Mouse (Mus musculus): ENCODE results near the gene Slc37a4. TPM values are rescaled to one million over a fixed set of nuclear protein-coding genes. Genes with fewer than 3 reads are reported as not detected.
"Not testable (repeated sequence)": the region's sequence is repeated elsewhere in the genome, so short reads cannot be mapped to it uniquely, and the experiment has no call there.

Slc37a4 gene
- polyA plus RNA-seq, 1 experiment = 22.2 TPM

DNA sequence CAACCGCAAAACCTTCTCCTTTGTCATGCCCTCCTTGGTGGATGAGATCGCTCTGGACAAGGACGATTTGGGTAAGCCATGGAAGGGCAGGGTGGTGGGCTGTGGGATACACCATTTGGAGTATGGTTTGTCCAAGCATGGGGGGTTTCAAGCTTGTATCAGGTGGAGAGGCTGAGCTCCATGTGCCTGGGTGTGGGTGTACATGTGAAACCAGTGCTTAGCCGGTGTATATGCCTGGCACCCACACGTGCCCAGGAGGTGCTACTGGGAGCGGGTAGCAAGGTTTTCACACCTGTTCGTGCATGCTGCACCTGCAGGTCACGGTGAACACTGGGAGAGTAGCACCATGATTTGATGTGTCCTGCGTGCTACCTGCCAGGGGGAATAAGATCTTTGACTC, 1.9 kb downstream of the Slc37a4 start:
- DNase-seq (ENCODE audit: low spot score) = no peak

DNA sequence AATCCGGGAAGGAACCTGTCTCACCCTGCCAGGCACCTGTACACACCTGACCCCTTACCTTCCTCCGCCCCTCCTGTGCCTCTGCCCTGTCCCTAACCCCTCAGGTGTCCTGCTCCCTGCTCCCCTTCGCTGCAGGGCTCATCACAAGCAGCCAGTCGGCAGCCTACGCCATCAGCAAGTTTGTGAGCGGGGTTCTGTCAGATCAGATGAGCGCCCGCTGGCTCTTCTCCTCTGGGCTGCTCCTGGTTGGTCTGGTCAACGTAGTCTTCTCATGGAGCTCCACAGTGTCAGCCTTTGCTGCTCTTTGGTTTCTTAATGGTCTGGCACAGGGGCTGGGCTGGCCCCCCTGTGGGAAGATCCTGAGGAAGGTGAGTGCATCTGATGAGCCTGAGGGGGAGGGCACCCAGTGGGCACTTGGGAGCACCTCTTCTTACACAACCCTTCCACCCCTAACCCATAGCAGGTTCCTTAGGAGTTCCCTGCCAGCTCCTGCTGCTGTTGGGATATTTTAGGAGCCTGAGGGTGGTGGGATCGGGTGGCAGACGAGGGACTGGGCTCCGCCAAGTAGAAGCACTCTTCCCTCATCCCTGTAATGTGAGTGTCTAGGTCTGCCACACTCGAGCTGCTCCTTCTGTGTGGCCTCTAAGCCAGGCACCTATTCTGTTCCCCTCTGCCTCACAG, 2.6 kb downstream of the Slc37a4 start:
- no peak for DNase-seq (ENCODE audit: low spot score)

DNA sequence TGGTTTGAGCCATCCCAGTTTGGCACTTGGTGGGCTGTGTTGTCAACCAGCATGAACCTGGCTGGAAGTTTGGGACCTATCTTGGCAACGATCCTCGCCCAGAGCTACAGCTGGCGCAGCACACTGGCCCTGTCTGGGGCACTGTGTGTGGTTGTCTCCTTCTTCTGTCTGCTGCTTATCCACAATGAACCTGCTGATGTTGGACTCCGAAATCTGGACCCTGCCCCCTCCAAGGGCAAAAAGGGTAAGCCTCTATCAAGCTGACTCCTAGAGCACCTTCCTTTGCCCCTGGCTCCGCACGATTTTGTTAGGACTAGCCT, 3.1 kb downstream of the Slc37a4 start:
- no peak for DNase-seq (ENCODE audit: low spot score)

DNA sequence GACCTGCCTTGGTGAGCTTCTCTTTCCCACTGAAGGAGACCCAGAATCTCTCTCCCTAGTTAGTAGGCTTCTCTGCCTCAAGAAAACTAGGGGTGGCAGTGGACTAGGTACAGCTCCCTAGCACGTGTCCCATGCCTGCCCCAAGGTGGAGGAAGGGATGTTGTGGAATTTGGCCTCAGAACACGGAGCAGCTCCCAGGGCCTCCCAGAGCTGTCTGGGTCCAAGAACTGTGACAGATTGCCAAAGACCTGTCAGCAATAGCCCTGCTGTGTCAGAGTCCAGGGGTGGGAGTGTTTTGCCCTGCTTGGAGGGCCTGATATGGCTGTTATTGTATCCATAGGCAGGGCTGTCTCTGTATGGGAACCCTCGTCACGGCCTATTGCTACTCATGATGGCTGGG, 4.4 kb downstream of the Slc37a4 start:
- no peak for DNase-seq (ENCODE audit: low spot score)

DNA sequence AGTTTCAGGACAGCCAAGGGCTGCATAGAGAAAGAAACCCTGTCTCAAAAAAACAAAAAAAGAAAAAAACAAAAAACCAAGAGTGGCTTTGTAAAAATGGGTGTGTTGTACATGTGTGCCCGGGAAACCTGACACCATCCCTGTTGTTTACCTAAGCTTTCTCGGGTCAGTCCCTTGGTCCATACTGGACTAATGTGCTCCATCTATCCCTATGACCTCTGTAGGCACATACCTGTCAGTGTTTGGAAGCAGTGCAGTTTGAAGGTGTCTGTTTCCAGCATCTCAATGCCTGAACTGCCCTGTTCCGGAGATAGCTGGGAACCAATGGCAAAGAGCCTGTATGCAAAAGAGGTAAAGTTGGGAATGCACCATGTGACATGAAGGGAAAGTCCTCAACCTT, 8.4 kb downstream of the Slc37a4 start:
- no peak for DNase-seq (ENCODE audit: low spot score)

DNA sequence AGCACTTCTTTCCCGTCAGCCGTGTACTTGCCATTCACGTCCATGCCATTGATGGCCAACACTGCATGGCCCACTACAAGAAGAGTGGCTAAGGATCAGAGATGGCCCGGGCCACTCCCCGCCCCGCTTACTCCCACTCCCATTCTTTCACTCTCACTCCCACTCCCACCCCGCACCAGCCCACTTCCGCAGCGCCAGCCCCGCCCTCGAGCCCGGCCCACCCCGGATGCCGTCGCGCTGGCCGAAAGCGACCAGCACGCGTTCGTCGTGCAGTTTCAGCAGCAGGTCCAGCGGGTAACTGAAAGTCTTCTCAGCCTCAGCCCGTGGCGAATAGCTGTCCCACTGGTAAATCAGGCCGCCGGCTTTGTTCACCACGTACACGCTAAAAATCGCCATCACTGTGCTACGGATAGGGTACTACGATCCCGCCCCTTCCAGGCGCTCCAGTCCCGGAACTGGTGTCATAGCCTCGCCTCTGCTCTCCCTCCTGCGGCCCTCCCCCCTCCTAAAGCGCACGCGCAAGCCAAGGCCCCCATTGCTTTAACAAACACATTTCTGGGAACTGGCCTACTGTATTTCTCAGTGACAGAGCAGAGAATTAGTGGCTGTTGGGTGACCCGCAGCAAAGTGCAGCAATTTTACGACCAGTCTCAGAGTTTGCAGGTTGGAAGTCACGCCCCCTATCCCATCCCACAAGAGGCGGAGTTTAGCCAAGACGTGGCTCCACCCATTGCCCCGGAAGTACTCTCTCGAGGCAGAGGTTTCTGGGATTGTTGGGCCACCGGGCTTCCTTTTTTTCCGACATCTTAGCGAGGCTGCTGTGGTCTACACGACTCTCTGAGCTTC, 10.5 kb downstream of the Slc37a4 start, which contains the start of the genes Rps25 and Trappc4:
TSS of gene Rps25 (plus strand) at position 234 of the 846 bp plus-strand sequence.
TSS of gene Trappc4 (minus strand) at position 695 of the 846 bp plus-strand sequence.
- peak; percentile 85 for DNase-seq (ENCODE audit: low spot score)

DNA sequence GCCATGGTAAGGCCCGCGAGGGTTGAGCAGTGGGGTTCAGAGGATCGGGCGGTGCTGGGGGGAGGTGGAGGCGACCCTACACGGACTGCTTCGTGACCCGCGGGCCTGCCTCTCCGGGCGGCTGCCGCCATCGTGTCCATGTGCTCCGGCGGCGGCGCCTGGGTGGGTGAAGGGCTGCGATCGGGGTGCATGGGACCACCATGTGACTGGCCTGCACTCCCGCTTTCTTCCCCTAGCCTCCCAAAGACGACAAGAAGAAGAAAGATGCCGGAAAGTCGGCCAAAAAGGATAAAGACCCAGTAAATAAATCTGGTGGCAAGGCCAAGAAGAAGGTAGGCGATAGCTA, 11.1 kb downstream of the Slc37a4 start:
- no peak for DNase-seq (ENCODE audit: low spot score)

DNA sequence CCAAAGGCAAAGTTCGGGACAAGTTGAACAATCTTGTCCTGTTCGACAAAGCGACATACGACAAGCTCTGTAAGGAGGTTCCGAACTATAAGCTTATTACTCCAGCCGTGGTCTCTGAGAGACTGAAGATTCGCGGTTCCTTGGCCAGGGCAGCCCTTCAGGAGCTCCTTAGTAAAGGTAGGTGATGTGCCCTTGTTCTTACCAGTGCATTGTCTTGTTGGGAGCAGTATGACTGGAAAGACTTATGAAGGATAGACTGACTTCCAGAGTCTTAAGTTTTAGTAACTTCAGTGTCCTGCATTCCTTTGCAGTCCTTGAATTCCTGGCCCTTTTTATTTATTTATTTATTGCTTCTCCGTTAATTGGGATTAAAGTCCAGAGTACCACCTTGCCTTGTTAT, 12.0 kb downstream of the Slc37a4 start:
- not testable (repeated sequence) for DNase-seq (ENCODE audit: low spot score)

DNA sequence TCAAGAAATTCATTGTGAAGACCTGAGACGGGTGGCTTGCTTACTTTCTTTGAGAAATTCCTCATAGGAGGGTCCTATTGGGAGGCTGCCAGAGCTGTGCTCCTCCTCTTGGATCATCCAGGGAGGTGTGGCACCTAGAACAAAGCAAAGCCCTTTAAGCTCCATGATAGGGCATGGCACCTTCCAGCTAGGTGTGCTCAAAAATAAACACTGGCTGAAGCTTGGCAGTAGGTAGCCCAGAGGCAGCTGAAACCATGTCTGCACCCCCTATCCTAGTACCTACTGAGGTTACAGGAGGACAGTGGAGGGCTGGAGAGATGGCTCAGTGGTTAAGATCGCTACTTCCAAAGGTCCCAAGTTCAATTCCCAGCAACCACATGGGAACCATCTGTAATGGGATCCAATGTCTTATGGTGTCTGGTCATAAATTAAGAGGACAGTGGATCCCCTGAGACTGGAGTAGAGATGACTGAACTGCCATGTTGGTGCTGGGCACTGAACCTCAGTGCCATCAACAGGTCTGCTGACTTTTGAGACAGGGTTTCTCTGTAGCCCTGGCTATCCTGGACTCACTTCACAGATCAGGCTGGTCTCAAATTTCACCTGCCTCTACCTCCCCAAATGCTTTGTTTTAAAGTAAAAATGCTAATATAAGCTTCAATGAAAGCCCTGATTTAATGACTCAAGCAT, 14.1 kb downstream of the Slc37a4 start:
- no peak for DNase-seq (ENCODE audit: low spot score)

DNA sequence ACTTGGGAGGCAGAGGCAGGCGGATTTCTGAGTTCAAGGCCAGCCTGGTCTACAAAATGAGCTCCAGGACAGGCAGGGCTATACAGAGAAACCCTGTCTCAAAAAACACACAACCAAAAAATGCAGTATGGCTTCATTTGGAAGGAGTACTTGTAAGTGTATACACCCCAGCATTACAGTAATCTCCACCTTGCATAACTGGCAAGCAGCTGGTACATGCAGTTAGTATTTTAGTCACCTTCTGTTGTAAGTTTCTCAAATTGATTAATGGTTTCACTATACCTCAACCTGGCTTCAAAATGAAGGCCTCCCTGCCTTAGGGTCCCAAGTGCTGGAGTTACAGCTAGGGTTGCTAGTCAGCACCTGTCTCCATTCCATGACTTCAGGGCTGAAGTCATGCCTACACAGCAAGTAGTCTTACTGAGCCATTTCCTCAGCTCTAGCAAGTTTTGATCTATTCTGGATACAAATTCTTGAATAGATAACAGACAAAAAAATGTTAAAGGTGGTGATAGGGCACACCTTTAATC, 15.0 kb downstream of the Slc37a4 start:
- DNase-seq (ENCODE audit: low spot score) = no peak

DNA sequence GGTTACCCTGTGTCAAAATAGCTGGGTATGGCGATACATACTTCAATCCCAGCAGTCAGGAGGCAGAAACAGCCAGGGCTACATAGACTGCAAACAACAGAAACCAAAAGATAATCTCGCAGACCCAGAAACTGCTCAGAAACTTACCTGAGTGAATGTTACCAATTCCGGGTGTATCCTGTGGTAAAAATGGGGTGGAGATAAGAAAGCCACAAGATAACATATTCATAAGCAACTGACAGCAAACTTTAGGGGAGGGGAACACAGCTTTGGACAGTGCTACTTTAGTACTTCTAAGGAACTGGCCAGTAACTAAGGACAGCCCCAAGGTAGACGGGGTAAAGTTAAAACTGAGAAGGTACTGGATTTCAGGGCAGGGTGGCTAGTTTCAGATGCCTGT, 15.7 kb downstream of the Slc37a4 start:
- no peak for DNase-seq (ENCODE audit: low spot score)

DNA sequence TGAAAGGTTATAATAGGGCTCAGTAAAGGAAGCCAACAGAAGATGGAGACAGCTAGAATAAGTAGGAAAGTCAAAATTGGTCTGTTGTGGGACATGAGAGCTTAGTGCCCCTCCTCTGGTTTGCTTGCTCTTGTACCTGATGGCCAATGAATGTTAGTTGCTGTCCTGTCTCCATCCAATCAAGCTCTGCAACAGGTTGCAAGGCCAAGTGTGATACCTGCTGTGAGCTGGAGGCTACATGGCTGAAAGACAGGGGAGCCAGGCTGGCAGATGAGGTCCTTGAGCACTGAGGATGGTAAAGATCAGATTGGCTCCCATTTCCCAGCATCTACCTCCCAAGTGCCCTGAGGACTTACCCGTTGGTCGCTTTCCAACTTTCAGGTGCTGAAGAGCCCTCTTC, 16.1 kb downstream of the Slc37a4 start:
- no peak for DNase-seq (ENCODE audit: low spot score)

DNA sequence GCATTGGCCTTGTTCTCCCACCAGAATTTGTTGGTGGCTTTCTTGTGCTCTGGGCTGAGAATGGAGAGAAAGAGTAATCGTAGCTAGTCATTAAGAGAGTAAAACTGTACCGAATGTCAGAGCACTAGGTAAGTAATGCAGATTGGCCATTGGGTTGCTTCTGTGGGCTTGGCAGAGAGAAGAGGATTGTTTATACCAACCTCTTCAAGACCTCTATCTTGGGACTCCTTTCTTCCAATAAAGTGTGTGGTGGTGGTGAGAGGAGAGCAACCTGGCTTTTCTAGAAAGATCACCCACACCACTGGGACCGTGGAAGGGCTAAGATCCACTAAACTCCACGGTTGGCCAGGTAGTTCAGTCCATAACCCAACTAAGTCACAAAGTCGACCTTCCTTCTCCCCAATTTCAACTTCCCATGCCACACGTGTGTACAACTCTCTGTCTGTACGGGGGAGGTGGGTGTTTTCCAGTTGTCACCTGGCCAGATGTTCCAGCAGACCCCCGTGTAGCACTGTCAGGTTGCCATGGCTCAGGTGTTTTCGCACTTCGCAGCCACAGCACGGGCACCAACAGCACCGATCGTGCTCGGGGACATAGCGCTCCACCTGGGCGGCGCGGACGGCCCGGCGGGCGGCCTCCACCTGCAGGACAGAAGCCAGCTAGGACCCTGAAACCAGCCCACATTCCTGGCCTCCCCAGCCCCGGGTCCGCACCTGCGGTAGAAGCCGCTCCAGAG, 20.7 kb downstream of the Slc37a4 start:
- no peak for DNase-seq (ENCODE audit: low spot score)

DNA sequence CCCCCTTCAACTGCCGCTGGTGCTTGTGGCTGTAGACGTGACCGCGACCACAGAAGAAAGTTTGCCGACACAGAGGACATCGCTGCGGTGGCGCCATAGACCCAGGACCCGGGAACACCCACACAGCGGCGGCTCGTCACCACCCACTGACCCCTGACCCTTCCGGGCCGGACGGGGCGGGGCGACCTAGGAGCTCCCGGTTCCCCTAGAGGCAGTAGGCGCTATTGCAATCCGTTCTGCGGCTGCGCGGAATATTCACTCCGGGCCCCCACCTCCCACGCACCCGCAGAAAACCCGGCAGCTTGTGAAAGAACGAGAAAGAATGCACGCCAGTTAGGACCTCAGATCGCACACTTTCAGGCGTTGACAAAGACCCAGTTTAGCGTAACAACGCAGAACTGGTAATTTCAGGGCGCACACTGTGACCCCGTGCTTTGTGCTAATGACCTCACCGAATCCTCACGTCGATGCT, 21.3 kb downstream of the Slc37a4 start:
- DNase-seq (ENCODE audit: low spot score) = peak; percentile 91

DNA sequence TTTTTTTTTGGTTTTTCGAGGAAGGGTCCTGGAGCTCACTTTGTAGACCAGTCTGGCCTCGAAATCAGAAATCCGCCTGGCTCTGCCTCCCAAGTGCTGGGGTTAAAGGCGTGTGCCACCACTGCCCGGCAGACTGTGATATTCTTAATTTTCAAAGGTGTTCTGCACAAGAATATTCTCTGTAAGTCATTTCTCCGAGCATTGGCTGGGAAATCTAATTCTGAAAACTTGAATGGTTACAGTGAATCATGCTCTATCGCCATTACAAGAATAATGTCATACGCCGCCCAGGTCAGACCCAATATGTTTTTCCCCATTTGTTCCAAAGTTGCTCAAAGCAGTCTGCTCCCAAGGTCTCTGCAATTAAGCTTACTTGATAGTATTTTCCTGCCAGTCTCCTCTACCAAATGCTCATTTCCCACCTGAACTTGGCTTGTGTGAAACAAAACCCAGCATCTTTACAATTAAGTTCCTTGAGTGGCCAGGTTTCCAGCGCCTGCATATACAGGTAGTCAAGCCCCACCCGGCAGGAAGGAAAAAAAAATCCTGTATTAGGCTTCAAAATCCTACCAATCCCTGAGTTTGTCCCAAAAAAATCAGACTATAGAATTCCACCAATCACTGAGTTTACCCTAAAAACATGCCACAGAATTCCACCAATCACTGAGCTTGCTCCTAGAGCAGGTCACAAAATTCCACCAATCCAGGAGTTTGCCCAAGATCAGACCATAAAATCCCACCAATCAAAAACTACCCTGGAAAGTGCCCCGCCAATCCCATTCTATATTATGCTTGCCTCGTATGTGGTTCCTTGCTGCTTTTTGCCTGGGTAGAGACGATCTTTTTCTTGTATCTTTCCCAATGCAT, 22.1 kb downstream of the Slc37a4 start, which contains the start of gene Ccdc84:
TSS of gene Ccdc84 (minus strand) at position 51 of the 867 bp plus-strand sequence.
- DNase-seq (ENCODE audit: low spot score) = no peak

DNA sequence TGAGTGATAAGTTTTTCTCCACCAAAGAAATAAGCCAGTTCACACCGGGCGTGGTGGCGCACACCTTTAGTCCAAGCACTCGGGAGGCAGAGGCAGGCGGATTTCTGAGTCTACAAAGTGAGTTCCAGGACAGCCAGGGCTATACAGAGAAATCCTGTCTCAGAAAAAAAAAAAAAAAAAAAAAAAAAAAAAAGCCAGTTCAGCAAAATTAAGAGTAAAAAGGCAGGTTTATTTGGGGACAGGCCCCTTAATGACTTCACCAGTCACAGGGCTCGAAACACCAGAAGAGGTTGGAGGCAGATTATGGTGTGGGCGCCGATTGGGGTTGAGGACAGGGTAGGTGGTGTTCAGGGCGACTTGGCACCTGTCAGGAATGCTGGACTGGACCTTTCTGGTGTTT, 23.1 kb downstream of the Slc37a4 start:
- not testable (repeated sequence) for DNase-seq (ENCODE audit: low spot score)

DNA sequence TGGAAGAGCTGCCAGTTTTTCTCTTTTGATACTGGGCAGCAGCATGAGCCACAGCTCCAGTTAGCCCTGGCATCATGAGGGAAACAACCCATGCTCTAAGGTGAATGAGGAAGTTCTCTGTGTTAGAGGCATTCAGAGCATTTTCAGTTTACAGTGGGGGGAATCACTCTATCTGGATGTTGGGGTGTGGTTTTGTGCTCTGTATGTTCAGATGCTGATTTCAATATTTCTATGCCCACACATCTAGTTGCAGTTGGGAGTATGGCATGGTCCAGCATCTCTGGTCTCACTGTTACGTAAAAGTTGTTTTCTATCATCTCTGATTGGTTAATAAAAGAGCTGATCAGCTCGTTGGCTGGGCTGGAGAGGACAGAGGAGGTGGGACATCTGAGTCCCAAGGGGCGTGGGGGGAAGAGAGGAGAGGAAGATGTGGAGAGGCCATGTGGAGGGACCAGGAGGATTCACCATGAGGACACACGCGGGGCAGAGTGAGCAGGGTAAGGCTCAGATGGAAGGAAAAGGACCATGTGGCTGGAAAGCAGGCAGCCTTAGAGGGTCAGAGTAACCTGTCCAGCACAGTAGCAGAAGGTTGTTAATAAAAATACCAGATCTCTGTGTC, 23.7 kb downstream of the Slc37a4 start:
- DNase-seq (ENCODE audit: low spot score) = no peak

DNA sequence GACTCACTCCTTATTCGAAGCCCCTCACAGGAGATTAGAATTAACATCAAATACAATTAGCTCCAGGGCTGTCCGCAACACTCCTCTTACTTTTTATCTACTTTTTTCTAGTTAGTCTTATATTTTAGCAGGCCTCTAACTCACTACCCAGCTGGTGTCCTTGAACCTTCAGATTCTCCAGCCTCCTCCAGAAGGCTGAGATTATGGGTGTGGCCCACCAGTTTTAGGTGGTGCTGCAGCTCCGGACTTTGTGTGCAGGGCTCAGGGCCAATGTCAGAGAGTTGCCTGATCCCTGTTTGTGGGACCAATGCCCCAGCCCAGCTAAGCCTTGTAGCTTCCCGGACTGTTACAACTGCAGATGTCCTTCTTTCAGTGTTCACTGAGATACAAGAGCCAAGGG, 26.9 kb downstream of the Slc37a4 start:
- DNase-seq (ENCODE audit: low spot score) = no peak

DNA sequence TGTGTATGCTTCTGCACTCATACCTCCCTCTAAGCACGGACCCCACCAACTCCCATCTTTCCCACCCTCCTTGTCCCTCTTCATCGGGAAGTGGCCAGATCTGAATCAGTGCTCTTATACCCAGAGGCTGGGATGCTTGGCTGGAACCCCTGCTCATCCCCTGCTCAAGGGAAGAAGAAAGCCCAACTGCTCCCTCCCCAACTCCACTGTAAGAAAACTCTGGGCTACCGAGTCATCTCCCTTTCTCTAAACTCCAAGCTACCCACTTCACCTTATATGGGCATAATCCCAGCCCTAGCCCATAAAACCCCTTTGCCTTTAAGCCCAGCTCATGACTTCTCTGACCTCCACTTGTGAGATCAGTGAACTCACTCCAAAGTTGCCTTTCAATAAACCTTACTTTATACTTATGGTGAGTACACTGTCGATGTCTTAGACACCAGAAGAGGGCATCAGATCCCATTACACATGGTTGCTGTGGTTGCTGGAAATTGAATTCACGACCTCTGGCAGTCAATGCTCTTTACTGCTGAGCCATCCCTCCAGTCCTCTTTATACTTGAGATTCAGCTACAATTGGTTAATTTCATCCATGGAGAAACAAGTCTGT, 36.0 kb downstream of the Slc37a4 start:
- DNase-seq (ENCODE audit: low spot score) = no peak

DNA sequence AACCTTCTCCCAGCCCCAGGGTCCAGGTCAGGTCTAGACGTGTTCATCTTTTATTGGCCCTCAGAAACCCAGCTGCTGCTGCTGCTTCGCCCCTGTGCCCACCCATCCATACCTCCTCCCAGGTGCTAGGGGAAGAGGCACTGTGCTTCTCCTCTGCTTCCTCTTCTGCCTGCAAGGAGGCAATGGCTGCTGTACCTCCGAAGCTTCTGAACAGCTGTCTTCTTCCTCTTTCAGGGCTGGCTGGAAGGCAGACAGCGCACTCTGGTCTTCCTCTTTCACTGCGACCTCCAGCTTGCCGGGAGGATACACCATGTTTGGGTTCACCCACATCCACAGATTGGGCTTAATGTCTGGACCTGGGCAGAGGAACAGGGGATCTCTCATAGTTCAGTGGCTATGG, 39.1 kb downstream of the Slc37a4 start:
- no peak for DNase-seq (ENCODE audit: low spot score)
